Mouse (Mus musculus) R1 (cell line): ENCODE results near the gene Cldn11.
A peak's percentile ranks its signal among the peaks of the same experiment; 100 is the strongest.
"Not testable (repeated sequence)": the region's sequence is repeated elsewhere in the genome, so short reads cannot be mapped to it uniquely, and the experiment has no call there.

Experiments
- DNase-seq: peaks from one replicate; pipeline ENCODE4 v3.0.0-alpha.2; 2018; ENCODE audit warnings: low read depth, low spot score

The Cldn11 gene

DNA sequence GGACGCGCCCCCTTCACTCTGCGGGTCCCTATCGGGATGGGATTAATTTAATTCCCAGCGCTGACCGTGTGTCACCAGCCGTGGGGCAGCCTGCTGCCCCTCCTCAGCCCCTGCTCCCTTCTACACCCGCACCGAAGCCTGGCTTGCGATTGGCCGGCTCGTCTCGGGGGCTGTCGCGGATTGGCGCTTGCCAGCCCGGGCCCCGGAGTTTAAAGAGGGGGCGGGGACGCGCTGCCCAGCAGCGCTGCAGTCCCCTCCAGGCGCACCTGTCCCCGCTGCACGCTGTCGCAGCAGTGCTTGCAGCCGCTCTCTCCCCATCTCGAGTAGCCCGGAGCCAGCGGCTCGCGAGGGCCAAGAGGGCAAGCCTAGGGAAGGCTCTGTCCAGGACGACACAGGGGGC lies at the start of gene Cldn11:
Gene Cldn11 (plus strand): TSS at position 215 of the 400 bp plus-strand sequence.
- DNase-seq: no peak

GRCm38 (mm10) chr3:31100026-31100425 lies 49.7 kb upstream of the Cldn11 start:
- DNase-seq: no peak

DNA sequence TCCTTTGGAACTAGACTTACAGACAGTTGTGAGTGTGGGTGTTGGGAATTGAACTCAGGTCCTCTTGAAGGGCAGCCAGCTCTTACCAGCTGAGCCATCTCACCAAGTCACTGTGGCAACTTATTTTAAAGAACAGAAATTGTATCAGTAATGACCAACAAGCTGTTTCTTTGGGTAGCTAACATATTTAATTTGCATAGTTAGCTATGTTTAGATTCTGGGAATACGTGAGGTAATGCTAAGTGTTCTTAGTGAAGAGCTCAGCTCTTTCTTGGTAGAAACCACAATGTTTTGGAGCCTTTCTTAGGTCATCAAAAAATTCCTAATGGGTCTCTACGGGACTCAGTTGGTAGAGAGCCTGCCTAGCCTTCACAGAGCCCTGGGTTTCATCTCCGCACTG lies 48.9 kb upstream of the Cldn11 start:
- no peak for DNase-seq

DNA sequence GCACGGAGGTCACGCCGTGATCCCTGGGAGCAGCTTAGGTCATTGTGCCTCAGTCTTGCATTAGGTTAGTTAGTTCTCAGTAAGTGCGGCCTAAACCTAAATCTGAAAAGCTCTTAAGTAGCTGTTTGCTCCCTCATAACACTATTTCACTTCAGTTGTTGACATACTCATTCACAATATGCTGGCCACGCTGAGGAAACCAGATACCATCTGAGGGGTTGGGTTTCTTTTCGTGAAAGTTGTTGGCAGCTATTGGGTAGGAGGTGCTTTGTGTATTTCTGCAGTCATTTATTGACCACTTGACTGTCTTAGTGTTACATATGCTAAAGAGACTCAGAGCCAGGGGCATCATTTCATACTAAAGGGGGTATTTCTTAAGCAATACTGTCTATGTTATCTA lies 44.8 kb upstream of the Cldn11 start:
- peak; percentile 15 for DNase-seq

GRCm38 (mm10) chr3:31106597-31106996 lies 43.1 kb upstream of the Cldn11 start:
- no peak for DNase-seq

GRCm38 (mm10) chr3:31107674-31108073 lies 42.0 kb upstream of the Cldn11 start:
- no peak for DNase-seq

GRCm38 (mm10) chr3:31109108-31109507 lies 40.6 kb upstream of the Cldn11 start:
- DNase-seq: no peak

DNA sequence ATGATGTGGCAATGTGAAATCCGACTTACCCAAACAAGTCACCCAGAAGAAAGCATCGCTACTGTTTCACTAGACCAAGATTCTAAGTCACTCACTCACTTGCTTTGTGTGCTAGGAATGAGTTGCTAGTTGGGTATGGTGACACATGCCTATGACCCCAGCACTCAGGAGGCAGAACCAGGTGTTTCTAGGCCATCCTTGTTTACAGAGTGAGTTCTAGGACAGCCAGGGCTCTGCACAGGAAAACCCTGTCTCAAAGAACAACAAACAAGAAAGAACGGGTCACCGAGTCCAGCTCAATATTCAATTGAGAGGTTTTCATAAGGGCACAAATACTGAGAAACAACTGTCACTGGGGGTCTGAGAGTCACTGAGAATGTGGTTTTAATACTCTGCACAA lies 26.6 kb upstream of the Cldn11 start:
- DNase-seq: no peak

GRCm38 (mm10) chr3:31126303-31126702 lies 23.4 kb upstream of the Cldn11 start:
- DNase-seq: no peak

GRCm38 (mm10) chr3:31126848-31127247 lies 22.9 kb upstream of the Cldn11 start:
- no peak for DNase-seq

DNA sequence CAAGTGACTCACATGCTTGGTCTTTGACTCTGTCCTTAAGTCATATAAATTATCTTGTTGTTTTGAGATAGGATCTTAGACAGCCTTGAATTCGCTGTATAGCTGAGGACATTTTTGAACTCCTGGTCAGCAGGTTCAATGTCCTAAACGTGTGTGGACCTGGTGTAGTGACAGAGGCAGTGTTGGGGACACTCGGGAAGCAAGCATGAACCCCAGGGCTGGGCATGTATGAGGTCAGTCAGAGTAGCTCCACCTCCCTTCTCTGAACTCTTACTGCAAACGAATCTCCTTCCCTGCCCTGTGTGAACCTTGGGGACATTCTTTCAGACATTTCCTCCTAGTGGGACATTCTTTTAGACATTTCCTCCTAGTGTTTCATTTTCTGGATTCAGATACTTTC lies 20.0 kb upstream of the Cldn11 start:
- no peak for DNase-seq

DNA sequence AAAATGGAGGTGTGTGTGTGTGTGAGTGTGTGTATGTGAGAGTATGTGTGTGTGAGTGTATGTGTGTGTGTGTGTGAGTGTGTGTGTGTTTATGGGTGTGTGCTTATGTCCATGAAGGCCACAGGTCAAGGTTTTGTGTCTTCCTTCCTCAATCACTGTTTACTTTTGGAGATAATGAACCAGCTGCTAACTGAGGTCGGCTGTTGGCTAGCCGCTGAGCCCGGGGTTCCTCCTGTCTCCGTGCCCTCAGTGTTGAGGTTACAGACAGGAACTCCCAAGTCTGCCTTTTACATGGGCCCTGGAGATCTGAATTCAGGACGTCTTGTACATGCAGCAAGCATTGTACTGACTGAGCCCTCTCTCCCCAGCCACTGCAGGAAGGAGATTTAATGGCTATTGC lies 16.1 kb upstream of the Cldn11 start:
- DNase-seq: no peak

DNA sequence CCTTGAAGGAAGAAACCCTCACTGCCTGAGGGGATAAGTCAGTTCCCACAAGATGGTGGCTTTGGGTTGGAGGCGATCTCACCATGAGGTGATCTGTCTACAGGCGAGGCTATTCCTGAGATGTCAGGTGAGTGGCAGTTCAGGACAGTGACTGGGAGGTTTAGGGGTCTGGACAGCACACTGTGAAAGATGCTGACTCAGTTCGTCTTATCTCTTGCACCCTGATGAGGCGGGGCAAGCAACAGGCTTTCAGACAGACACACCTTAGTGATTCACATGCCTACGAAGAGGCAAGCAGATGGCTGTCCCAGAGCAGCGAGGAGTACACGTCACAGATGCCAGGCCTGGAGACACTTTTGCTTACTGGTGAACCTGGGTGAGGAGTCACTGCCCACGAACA lies 15.5 kb upstream of the Cldn11 start:
- DNase-seq: peak; percentile 48

GRCm38 (mm10) chr3:31134696-31135095 lies 15.0 kb upstream of the Cldn11 start:
- DNase-seq: no peak

GRCm38 (mm10) chr3:31136591-31136990 lies 13.1 kb upstream of the Cldn11 start:
- not testable (repeated sequence) for DNase-seq

DNA sequence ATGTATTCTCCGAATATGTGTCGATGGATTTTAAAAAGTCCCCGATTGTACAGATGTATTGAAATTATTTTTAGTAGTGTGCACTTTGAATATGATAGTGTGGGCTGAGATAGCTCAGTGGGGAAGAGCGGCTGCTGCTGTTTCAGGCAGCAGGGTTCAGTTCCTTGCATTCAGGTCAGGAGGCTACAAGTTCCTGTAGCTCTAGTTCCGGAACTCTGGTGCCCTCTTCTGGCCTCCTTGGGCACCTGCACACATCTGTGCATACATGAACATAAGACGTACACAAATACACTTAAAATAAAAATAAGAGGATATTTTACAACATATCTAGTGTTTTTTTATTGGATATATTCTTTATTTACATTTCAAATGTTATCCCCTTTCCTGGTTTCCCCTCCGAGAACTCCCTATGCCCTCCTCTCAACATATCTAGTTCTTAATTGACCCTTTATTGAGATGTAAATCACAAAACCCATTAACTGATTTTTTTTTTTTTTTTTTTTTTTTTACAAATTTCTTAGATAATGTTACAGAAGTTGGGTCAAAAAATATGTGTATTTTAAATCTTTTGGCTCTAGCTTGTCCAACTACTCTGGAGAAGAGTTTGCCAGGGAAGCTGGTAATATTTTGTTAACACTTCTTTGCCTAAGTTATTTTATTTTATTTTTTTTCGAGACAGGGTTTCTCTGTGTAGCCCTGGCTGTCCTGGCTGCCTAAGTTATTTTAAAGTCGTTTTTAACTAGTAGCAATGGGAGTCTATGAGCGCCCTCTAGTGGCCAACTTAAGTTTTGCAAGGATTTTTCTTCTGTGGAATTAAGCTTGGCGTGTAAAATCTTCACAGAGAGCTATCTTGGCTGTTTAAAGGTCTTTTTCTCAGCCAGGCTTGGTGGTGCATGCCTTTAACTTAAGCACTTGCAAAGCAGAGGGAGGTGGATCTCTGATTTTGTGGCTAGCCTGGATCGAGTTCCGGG lies 11.0 kb upstream of the Cldn11 start:
- DNase-seq: peak; percentile 91

GRCm38 (mm10) chr3:31141621-31142020 lies 8.1 kb upstream of the Cldn11 start:
- no peak for DNase-seq

GRCm38 (mm10) chr3:31145222-31145621 lies 4.5 kb upstream of the Cldn11 start:
- DNase-seq: not testable (repeated sequence)

DNA sequence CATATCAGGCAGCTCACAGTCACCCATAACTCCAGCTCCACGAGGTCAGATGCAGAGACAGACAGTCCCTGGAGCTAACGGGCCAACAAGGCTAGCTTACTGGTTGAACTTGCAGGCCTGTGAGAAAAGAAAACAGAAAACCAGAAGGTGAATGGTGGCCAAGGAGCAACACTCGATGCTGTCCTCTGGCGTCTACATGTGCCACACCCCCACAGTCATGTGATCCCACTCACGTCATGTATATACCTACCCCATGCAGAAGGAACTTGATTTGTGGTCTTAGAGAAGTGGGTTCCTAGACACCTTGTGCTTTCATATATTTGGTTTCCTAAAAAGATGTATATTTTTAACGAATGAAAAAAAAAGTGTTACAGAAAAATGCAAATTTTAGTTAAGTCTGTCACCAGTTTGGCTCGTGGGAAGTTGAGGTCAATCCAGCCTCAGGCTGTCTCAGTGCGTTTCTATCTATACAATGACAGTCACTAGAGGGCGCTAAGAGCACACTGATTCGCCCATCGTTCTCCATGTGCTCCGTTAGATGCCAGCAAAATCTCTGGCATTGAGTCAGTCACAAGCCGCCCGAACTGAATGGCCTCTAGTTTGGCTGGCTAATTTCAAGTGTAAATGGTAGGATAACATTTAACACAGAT lies 4.0 kb upstream of the Cldn11 start:
- DNase-seq: peak; percentile 87

DNA sequence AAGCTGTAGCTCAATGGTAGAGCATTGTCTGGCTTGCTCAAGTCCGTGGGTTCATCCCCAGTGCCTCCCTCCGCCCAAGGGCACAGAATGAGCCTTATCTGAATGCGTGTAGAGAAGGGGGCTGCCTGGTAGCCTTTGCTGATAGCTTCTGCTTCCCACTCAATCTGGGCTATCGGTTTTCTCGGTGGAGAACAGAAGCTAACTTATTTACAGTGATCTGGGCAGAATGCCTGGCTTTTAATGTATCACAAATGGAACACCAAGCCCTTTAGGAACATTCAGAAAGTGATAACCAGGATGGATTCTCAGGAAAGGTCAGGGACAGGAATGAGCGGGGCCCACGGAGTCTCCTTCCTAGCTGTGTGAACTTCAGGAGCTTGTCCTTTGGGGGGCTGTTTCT lies 1.1 kb upstream of the Cldn11 start:
- no peak for DNase-seq

DNA sequence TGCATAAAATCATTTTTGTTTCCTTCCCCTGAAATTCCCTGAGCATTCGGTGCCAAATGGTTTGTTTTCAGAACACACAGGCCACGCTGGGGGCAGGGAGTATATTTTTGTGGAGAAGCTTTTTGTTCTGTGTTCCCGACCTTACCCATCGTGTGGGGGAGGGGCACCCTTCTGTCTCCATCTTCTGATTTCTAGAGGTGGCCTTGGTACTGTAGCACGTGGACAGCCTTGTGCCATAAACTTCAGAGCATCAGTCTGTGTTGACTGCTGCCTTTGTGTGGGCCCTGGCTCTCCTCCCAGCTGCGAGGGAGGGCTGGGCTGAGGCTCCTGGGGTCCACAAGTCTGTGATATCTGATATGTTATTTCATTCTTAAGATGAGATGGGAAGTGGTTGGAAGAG lies 2.4 kb downstream of the Cldn11 start:
- DNase-seq: no peak

GRCm38 (mm10) chr3:31156126-31156525 lies 6.4 kb downstream of the Cldn11 start:
- no peak for DNase-seq

GRCm38 (mm10) chr3:31157776-31158175 lies 8.1 kb downstream of the Cldn11 start:
- no peak for DNase-seq
